Mouse (Mus musculus): Measurements from ENCODE around the gene Spcs3. TPM values are rescaled to one million over a fixed set of nuclear protein-coding genes. Genes with fewer than 3 reads are reported as not detected.
"Not testable (repeated sequence)": the region's sequence is repeated elsewhere in the genome, so short reads cannot be mapped to it uniquely, and the experiment has no call there.

Gene Spcs3
- polyA plus RNA-seq, 1 experiment from 2014 or later: 67.2 TPM

DNA sequence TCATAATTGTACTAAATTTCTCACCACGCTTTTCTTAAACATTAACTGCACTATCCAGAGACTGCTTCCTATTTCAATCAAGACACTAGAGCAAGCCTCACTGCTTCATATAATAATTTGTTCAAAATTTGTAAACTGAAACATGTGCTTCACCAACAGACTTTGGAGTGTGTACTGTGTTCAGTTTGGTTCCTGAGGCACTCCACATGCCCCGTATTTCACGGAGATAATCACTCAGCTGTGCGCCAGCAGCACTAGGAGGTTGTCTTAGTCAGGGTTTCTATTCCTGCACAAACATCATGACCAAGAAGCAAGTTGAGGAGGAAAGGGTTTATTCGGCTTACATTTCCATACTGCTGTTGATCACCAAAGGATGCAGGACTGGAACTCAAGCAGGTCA, 17.6 kb downstream of the Spcs3 start:
- H3K4me3 ChIP-seq (ENCODE audit: low read length); H3K9me3 ChIP-seq (replicated peaks; ENCODE audit: control insufficient read depth, low read length); H3K27ac ChIP-seq (ENCODE audit: low read length); H3K36me3 ChIP-seq (ENCODE audit: control insufficient read depth, insufficient read depth); H3K27me3 ChIP-seq (ENCODE audit: control insufficient read depth, insufficient read depth, low read length); ATAC-seq (replicated peaks; ENCODE audit: extremely low read depth, insufficient read depth, low FRiP score); H3K4me2 ChIP-seq (ENCODE audit: low read depth, low read length); H3K4me1 ChIP-seq (ENCODE audit: control insufficient read depth, insufficient read depth, low read length); H3K9ac ChIP-seq (ENCODE audit: low read length): not testable (repeated sequence)
- WGBS: 73% methylated on average over 5 of the region's 5 CpGs

DNA sequence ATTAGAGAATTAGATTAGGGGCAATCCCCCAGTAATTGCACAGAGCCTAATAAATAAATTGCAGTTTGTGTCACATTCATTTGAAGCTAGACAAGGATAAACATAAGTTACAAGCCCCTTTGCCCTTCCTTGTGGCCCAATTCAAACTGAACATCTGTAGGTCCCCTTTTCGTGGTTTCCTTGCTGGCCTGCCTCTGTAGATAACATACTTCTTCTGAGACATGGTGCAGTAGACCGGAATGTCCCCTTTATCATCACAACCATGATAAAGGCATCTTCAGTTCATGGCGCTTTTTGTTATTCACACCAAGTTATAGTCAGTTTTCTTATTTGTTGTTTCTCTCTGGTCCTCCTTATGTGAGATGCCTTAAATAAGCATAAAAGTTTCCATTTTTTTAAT, 18.0 kb downstream of the Spcs3 start:
- ATAC-seq (replicated peaks; ENCODE audit: extremely low read depth, insufficient read depth, low FRiP score): no peak

GRCm38 (mm10) chr8:54509221-54509721, 20.5 kb downstream of the Spcs3 start:
- H3K4me1 ChIP-seq (ENCODE audit: control insufficient read depth, insufficient read depth, low read length): peaks cover 5% of the 10 kb centered on the region
- no peak overlapping the region for H3K27ac ChIP-seq (ENCODE audit: low read length)
- peak overlapping the region; percentile 64 for H3K4me2 ChIP-seq (ENCODE audit: low read depth, low read length)
- 10% methylated on average over 10 of the region's 10 CpGs for WGBS
- peak overlapping the region; percentile 39 for H3K4me3 ChIP-seq (ENCODE audit: low read length)
- peak; percentile 18; the same call in 1 of the 2 replicates for ATAC-seq (replicated peaks; ENCODE audit: extremely low read depth, insufficient read depth, low FRiP score)
- H3K36me3 ChIP-seq (ENCODE audit: control insufficient read depth, insufficient read depth): no peaks in the 10 kb centered on the region
- H3K9me3 ChIP-seq (replicated peaks; ENCODE audit: control insufficient read depth, low read length): no peaks in the 10 kb centered on the region
- no peaks in the 10 kb centered on the region for H3K27me3 ChIP-seq (ENCODE audit: control insufficient read depth, insufficient read depth, low read length)
- peak overlapping the region; percentile 8; the same call in 1 of the 2 replicates for H3K9ac ChIP-seq (ENCODE audit: low read length)

More for the DNA sequence above, 18.0 kb downstream of the Spcs3 start:
- Histone ChIP-seq H3K9me3 (replicated peaks; ENCODE audit: control insufficient read depth, low read length) (no peaks in the 10 kb centered on the region), H3K36me3 (ENCODE audit: control insufficient read depth, insufficient read depth) (no peaks in the 10 kb centered on the region), H3K4me1 (ENCODE audit: control insufficient read depth, insufficient read depth, low read length) (peaks cover 5% of the 10 kb centered on the region), H3K27ac (ENCODE audit: low read length) (no peak overlapping the region), H3K27me3 (ENCODE audit: control insufficient read depth, insufficient read depth, low read length) (no peaks in the 10 kb centered on the region), H3K4me2 (ENCODE audit: low read depth, low read length) (no peak overlapping the region), H3K4me3 (ENCODE audit: low read length) (no peak overlapping the region), H3K9ac (ENCODE audit: low read length) (no peak overlapping the region)
- 56% methylated on average over 3 of the region's 3 CpGs for WGBS

- H3K4me1 ChIP-seq (ENCODE audit: control insufficient read depth, insufficient read depth, low read length): peaks cover 5% of the 10 kb centered on the region
- H3K9me3 ChIP-seq (replicated peaks; ENCODE audit: control insufficient read depth, low read length): no peaks in the 10 kb centered on the region
- H3K9ac ChIP-seq (ENCODE audit: low read length): no peak overlapping the region
- H3K27ac ChIP-seq (ENCODE audit: low read length): no peak overlapping the region
- no peak for ATAC-seq (replicated peaks; ENCODE audit: extremely low read depth, insufficient read depth, low FRiP score)
- WGBS: 13% methylated on average over 5 of the region's 11 CpGs
- H3K27me3 ChIP-seq (ENCODE audit: control insufficient read depth, insufficient read depth, low read length): no peaks in the 10 kb centered on the region
- peak overlapping the region; percentile 39 for H3K4me3 ChIP-seq (ENCODE audit: low read length)
- H3K36me3 ChIP-seq (ENCODE audit: control insufficient read depth, insufficient read depth): no peaks in the 10 kb centered on the region
- H3K4me2 ChIP-seq (ENCODE audit: low read depth, low read length): peak overlapping the region; percentile 64
Observed at GRCm38 (mm10) chr8:54508814-54509213, 21.0 kb downstream of the Spcs3 start.

GRCm38 (mm10) chr8:54508096-54508456, 21.7 kb downstream of the Spcs3 start:
- Histone ChIP-seq H3K27ac (ENCODE audit: low read length) (no peak overlapping the region), H3K4me2 (ENCODE audit: low read depth, low read length) (peak overlapping the region; percentile 64; the same call in 1 of the 2 replicates), H3K27me3 (ENCODE audit: control insufficient read depth, insufficient read depth, low read length) (no peaks in the 10 kb centered on the region), H3K9me3 (replicated peaks; ENCODE audit: control insufficient read depth, low read length) (no peaks in the 10 kb centered on the region), H3K4me3 (ENCODE audit: low read length) (no peak overlapping the region), H3K9ac (ENCODE audit: low read length) (no peak overlapping the region), H3K4me1 (ENCODE audit: control insufficient read depth, insufficient read depth, low read length) (peaks cover 5% of the 10 kb centered on the region), H3K36me3 (ENCODE audit: control insufficient read depth, insufficient read depth) (no peaks in the 10 kb centered on the region)
- WGBS: 28% methylated on average over 1 of the region's 1 CpGs
- ATAC-seq (replicated peaks; ENCODE audit: extremely low read depth, insufficient read depth, low FRiP score): no peak

- H3K27ac ChIP-seq (ENCODE audit: low read length): no peak overlapping the region
- H3K4me3 ChIP-seq (ENCODE audit: low read length): no peak overlapping the region
- peaks cover 5% of the 10 kb centered on the region for H3K4me1 ChIP-seq (ENCODE audit: control insufficient read depth, insufficient read depth, low read length)
- no peak overlapping the region for H3K9ac ChIP-seq (ENCODE audit: low read length)
- no peak overlapping the region for H3K4me2 ChIP-seq (ENCODE audit: low read depth, low read length)
- H3K36me3 ChIP-seq (ENCODE audit: control insufficient read depth, insufficient read depth): no peaks in the 10 kb centered on the region
- no peaks in the 10 kb centered on the region for H3K9me3 ChIP-seq (replicated peaks; ENCODE audit: control insufficient read depth, low read length)
- peak; percentile 63 for ATAC-seq (replicated peaks; ENCODE audit: extremely low read depth, insufficient read depth, low FRiP score)
- H3K27me3 ChIP-seq (ENCODE audit: control insufficient read depth, insufficient read depth, low read length): no peaks in the 10 kb centered on the region
- WGBS: 30% methylated on average over 6 of the region's 6 CpGs
Observed at GRCm38 (mm10) chr8:54507428-54508095, 22.2 kb downstream of the Spcs3 start.

DNA sequence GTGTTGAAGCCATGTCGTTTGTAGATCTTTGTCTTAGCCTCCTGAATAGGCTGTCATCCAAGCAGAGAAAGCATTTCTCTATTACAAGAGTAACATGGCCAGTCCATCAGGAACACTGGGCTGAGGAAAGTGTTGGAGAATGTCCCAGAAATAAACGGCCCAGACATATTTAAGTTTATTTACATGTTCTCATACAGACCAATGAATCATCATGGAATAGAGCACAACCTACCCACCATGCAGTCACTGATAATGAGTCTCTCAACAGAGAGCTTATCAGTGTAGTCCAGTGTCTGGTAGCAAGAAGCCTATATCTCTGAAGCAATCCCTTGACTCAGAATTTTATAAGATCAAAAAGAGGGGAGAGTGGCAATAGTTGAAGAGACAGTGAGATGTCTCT, 24.7 kb downstream of the Spcs3 start:
- Histone ChIP-seq H3K4me3 (ENCODE audit: low read length) (no peak overlapping the region), H3K27me3 (ENCODE audit: control insufficient read depth, insufficient read depth, low read length) (no peaks in the 10 kb centered on the region), H3K27ac (ENCODE audit: low read length) (no peak overlapping the region), H3K9me3 (replicated peaks; ENCODE audit: control insufficient read depth, low read length) (no peaks in the 10 kb centered on the region), H3K4me1 (ENCODE audit: control insufficient read depth, insufficient read depth, low read length) (peaks cover 5% of the 10 kb centered on the region), H3K36me3 (ENCODE audit: control insufficient read depth, insufficient read depth) (no peaks in the 10 kb centered on the region), H3K4me2 (ENCODE audit: low read depth, low read length) (no peak overlapping the region), H3K9ac (ENCODE audit: low read length) (no peak overlapping the region)
- 29% methylated on average over 2 of the region's 2 CpGs for WGBS
- no peak for ATAC-seq (replicated peaks; ENCODE audit: extremely low read depth, insufficient read depth, low FRiP score)

DNA sequence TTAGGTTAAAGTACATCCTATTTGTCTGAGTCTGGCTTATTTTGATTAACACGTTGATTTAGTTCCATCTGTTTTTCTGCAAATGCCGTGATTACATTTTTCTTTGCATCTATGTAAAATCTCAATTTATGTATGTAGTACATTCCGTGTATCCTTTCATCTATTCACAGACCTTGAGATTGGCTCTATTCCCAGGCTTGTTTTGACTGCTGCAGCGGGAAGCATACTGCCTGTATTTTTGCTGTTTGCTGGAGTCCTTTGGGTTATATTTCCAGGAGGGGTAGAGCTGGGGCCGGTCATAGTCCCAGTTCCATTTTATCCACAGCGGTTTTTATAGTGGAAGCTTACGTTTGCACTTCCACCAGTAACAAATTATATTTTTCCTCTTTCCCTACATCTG, 26.7 kb downstream of the Spcs3 start:
- Histone ChIP-seq H3K27me3 (ENCODE audit: control insufficient read depth, insufficient read depth, low read length) (no peaks in the 10 kb centered on the region), H3K4me2 (ENCODE audit: low read depth, low read length) (no peak overlapping the region), H3K36me3 (ENCODE audit: control insufficient read depth, insufficient read depth) (no peaks in the 10 kb centered on the region), H3K4me3 (ENCODE audit: low read length) (no peak overlapping the region), H3K4me1 (ENCODE audit: control insufficient read depth, insufficient read depth, low read length) (peaks cover 2% of the 10 kb centered on the region; the same call in 1 of the 2 replicates), H3K9me3 (replicated peaks; ENCODE audit: control insufficient read depth, low read length) (no peaks in the 10 kb centered on the region), H3K9ac (ENCODE audit: low read length) (no peak overlapping the region), H3K27ac (ENCODE audit: low read length) (no peak overlapping the region)
- WGBS: 64% methylated on average over 7 of the region's 7 CpGs
- ATAC-seq (replicated peaks; ENCODE audit: extremely low read depth, insufficient read depth, low FRiP score): no peak

GRCm38 (mm10) chr8:54493915-54494314, 35.9 kb downstream of the Spcs3 start:
- Histone ChIP-seq H3K27me3 (ENCODE audit: control insufficient read depth, insufficient read depth, low read length) (no peaks in the 10 kb centered on the region), H3K9ac (ENCODE audit: low read length) (no peak overlapping the region), H3K4me1 (ENCODE audit: control insufficient read depth, insufficient read depth, low read length) (no peaks in the 10 kb centered on the region), H3K4me3 (ENCODE audit: low read length) (no peak overlapping the region), H3K9me3 (replicated peaks; ENCODE audit: control insufficient read depth, low read length) (no peaks in the 10 kb centered on the region), H3K27ac (ENCODE audit: low read length) (no peak overlapping the region), H3K4me2 (ENCODE audit: low read depth, low read length) (no peak overlapping the region), H3K36me3 (ENCODE audit: control insufficient read depth, insufficient read depth) (no peaks in the 10 kb centered on the region)
- ATAC-seq (replicated peaks; ENCODE audit: extremely low read depth, insufficient read depth, low FRiP score): no peak
- WGBS: 40% methylated on average over 3 of the region's 3 CpGs

Measured in heart, embryonic 16.5 days (tissue).